Mouse (Mus musculus): ENCODE data around the gene St6galnac3. TPM values are rescaled to one million over a fixed set of nuclear protein-coding genes. Genes with fewer than 3 reads are reported as not detected.

St6galnac3 gene
- polyA plus RNA-seq, 1 experiment from 2014 or later, result 22.7 TPM

DNA sequence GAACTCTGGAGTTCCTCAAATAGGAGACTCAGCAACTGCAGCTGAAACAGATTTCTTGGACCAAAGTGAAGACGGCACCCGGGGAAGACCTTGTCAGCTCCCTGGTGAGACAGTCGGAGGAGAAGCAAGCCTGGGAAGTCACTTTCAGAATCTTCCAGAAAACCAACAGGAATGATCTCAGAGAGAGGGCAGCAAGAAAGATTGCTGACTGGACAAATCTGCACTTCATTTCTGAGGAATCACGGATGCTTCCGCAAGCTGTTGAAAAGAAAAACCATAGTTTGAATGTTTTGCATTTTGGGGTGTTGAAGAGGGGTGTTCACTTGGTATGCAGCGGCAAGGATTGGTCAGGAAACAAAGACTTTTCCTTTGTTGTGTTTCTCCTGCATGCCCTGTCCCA lies 24.4 kb upstream of the St6galnac3 start:
- Histone ChIP-seq H3K9me3 (no peaks in the 10 kb centered on the region), H3K27me3 (replicated peaks) (no peaks in the 10 kb centered on the region), H3K36me3 (replicated peaks) (no peaks in the 10 kb centered on the region), H3K4me1 (no peaks in the 10 kb centered on the region), H3K4me2 (no peak overlapping the region), H3K27ac (no peak overlapping the region), H3K4me3 (no peak overlapping the region), H3K9ac (no peak overlapping the region)
- 83% methylated on average over 6 of the region's 6 CpGs for WGBS
- no peak for ATAC-seq (replicated peaks)

DNA sequence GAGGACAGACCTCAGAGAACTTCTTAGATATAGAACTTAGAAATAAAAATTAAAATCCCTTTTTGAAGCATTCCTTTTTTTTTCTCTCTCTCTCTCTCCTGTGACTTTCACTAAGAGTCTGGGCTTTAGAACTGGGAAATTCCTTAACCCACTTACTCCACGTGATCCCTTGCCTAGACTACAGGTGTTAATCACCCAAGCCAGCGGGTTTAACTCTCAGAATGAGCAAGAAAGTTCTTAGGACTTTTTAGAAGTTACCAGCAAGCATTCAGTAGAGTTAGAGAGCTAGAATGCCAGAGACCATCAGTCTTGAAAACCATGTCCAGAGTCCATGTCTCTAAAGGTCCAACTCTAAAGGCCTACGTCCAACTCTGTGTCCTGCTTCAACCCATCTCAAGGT lies 23.3 kb upstream of the St6galnac3 start:
- 92% methylated on average over 3 of the region's 3 CpGs for WGBS
- Histone ChIP-seq H3K9me3 (no peaks in the 10 kb centered on the region), H3K4me1 (no peaks in the 10 kb centered on the region), H3K36me3 (replicated peaks) (no peaks in the 10 kb centered on the region), H3K9ac (no peak overlapping the region), H3K4me2 (no peak overlapping the region), H3K27ac (no peak overlapping the region), H3K4me3 (no peak overlapping the region), H3K27me3 (replicated peaks) (no peaks in the 10 kb centered on the region)
- ATAC-seq (replicated peaks), result no peak

DNA sequence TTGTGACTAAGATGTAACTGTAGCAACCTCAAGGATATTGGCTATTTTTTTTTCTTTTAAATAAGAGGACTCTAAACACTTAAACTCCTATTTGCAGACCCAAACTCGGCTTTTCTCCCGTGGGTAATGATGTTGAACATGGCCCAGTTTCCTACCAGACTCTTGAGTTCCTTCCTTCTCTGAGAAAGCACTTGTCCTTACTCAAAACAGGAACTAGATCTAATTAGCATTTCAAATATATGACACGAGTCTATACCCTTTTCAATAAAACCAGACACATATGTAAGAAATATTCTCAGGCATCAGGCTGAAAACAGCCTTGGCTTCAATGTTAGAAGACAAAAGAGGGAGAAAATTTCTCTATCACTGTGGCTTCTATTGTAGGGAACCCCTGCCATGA lies 20.1 kb upstream of the St6galnac3 start:
- H3K27ac ChIP-seq, result no peak overlapping the region
- no peak for ATAC-seq (replicated peaks)
- WGBS, result 70% methylated on average over 3 of the region's 3 CpGs

DNA sequence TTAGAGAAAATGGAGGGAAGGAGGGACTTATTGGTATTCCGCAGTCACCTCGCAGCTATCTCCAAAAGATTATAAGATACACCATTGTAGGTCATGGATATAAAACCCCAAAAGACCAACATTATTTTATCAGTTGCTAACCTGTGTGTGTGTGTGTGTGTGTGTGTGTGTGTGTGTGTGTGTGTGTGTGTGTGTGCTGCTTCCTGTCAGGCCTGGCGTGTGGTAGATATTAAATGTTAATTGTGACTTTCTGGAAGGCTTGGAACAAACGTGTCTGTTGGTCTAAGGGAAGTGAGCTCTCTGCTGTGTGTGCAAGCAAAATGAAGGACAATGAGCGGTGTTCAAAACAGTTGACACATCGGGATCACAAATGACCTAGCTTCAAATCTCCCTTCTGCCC lies 19.5 kb upstream of the St6galnac3 start:
- Histone ChIP-seq H3K4me3 (no peak overlapping the region), H3K9me3 (no peaks in the 10 kb centered on the region), H3K27ac (no peak overlapping the region), H3K4me2 (no peak overlapping the region), H3K9ac (no peak overlapping the region), H3K4me1 (no peaks in the 10 kb centered on the region), H3K36me3 (replicated peaks) (no peaks in the 10 kb centered on the region), H3K27me3 (replicated peaks) (no peaks in the 10 kb centered on the region)
- WGBS, result 84% methylated on average over 6 of the region's 6 CpGs
- no peak for ATAC-seq (replicated peaks)

More for the DNA sequence above, 20.1 kb upstream of the St6galnac3 start:
- Histone ChIP-seq H3K4me2 (no peak overlapping the region), H3K36me3 (replicated peaks) (no peaks in the 10 kb centered on the region), H3K4me3 (no peak overlapping the region), H3K4me1 (no peaks in the 10 kb centered on the region), H3K9me3 (no peaks in the 10 kb centered on the region), H3K9ac (no peak overlapping the region), H3K27me3 (replicated peaks) (no peaks in the 10 kb centered on the region)

DNA sequence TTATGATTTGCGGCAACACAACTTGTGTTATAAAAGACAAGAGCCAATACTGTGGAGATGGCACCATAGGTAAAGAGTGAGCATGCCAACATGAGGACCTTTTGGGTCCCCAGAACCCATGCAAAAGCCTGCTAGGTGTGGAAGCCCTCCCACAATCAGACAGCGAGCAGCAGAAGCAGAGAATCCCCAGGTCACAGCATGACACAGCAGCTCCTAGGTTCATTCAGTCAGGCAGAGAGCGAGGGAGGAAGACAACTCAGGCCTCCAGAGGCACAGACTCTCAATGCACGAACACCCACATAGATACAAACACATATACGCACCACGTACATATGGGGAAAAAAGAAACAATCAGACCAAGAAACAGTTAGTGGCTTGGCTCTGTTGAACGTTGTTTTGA lies 16.8 kb upstream of the St6galnac3 start:
- Histone ChIP-seq H3K9ac (no peak overlapping the region), H3K27ac (no peak overlapping the region), H3K4me2 (no peak overlapping the region), H3K4me1 (peaks cover 11% of the 10 kb centered on the region), H3K4me3 (no peak overlapping the region), H3K27me3 (replicated peaks) (no peaks in the 10 kb centered on the region), H3K36me3 (replicated peaks) (no peaks in the 10 kb centered on the region), H3K9me3 (no peaks in the 10 kb centered on the region)
- WGBS, result 88% methylated on average over 7 of the region's 7 CpGs
- no peak for ATAC-seq (replicated peaks)

DNA sequence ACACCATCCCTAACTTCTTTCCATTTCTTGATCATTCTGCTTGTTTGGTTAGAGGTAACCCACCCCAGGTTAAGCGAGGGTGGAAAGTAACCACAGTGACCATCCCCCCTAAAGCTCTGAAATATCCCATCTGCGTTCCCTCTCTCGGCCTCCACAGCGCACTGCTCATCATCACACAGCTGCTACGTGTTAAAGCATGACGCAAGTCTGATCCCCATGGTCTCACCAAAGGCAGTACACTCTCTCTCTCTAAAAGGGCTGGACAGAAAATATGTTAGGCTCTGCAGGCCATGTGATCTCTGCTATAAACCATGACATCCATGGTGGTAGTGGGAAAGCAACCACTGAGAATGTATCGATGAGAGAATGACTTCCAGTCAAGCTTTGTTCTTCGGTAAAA lies 14.4 kb upstream of the St6galnac3 start:
- no peaks in the 10 kb centered on the region for H3K36me3 ChIP-seq (replicated peaks)
- H3K4me2 ChIP-seq, result no peak overlapping the region
- no peak for ATAC-seq (replicated peaks)
- H3K9me3 ChIP-seq, result no peaks in the 10 kb centered on the region
- WGBS, result 85% methylated on average over 8 of the region's 8 CpGs
- H3K27ac ChIP-seq, result no peak overlapping the region
- no peaks in the 10 kb centered on the region for H3K27me3 ChIP-seq (replicated peaks)
- no peak overlapping the region for H3K9ac ChIP-seq
- no peak overlapping the region for H3K4me3 ChIP-seq
- H3K4me1 ChIP-seq, result peaks cover 16% of the 10 kb centered on the region

DNA sequence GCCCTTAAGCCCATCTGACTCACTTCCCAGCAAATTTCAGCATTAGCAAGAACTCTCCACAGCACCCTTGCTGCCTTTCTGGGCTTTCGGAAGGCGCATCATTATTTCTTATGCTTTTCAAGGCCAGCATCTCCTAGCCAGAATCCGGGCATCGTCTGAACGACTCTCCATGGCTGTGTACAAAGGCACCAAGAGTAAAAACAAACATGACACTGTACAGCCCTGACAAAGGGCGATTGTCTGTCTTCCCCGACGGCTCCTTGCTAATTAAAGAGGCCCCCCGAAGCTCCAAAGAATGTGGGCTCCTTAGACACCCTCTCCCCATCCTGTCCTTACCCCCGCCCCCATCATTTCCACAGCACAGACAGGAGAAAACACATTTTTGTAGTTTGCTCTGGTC lies 13.4 kb upstream of the St6galnac3 start:
- H3K4me2 ChIP-seq, result no peak overlapping the region
- ATAC-seq (replicated peaks), result no peak; the same call in 1 of the 2 replicates
- no peaks in the 10 kb centered on the region for H3K27me3 ChIP-seq (replicated peaks)
- peaks cover 16% of the 10 kb centered on the region for H3K4me1 ChIP-seq
- H3K9me3 ChIP-seq, result no peaks in the 10 kb centered on the region
- no peaks in the 10 kb centered on the region for H3K36me3 ChIP-seq (replicated peaks)
- WGBS, result 29% methylated on average over 10 of the region's 10 CpGs
- H3K9ac ChIP-seq, result no peak overlapping the region
- no peak overlapping the region for H3K4me3 ChIP-seq
- no peak overlapping the region for H3K27ac ChIP-seq

DNA sequence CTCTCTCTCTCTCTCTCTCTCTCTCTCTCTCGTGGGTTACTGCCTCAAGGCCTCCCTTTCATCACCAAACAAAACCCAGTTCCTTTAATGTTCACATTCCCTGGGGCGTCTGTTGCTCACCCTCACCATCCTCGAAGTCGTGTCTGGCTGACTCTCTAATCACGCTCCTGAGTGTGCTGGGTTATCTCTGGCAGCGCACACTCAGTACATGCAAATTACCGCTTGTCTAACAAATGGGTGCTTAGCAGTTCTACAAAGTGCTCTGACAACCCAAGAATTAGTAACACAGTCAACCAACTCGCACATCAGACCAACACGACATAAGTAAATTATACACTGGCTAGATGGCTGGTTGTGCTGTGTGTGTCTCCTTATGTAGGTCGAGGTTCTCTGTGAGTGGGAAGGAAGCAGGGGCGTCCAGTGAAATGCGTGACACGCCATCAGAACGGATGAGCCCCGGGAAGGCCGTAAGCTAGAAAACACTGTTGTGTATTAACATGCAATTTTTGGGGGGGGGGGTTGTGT lies 11.8 kb upstream of the St6galnac3 start:
- Histone ChIP-seq H3K27ac (no peak overlapping the region), H3K36me3 (replicated peaks) (no peaks in the 10 kb centered on the region), H3K4me2 (no peak overlapping the region), H3K27me3 (replicated peaks) (no peaks in the 10 kb centered on the region), H3K9ac (no peak overlapping the region), H3K9me3 (no peaks in the 10 kb centered on the region), H3K4me3 (no peak overlapping the region), H3K4me1 (peaks cover 16% of the 10 kb centered on the region)
- ATAC-seq (replicated peaks), result 0 out of 2 replicates have a peak, but pooled peaks have one; percentile 22
- 57% methylated on average over 16 of the region's 16 CpGs for WGBS

DNA sequence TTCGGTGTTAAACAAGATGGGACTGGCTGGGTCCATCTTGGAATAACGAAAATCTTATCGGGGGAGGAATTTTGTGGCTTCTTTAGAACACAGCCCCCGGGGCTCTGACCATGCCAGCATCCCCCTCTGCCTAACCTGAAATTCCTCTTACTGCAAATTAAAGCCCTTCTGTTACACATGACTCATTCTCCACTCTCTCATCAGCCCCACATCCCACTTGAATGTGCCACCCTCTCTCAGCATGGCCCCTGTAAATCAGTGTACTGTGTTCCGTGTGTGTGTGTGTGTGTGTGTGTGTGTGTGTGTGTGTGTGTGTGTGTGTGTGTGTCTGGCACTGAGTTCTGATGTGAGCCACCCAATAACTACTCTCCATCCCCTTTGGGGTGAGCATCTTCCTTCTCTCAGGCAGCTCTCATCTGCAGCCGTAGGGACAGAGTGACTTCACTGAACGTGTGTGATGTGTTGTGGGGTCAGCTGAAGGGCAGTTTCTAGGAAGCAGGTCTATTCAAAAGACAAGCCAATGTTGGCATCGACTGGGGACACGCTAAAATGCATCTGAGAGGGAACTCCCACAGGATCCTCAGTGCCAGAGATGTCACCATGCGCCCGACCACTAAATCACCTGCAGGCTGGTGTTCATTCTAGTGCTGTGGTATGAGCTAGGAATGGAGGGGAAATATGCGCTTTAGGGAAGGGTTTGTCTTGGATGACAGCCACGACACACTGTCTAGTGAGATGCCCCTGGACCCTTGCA lies 11.0 kb upstream of the St6galnac3 start:
- no peaks in the 10 kb centered on the region for H3K36me3 ChIP-seq (replicated peaks)
- no peaks in the 10 kb centered on the region for H3K27me3 ChIP-seq (replicated peaks)
- H3K4me3 ChIP-seq, result no peak overlapping the region
- no peak overlapping the region for H3K9ac ChIP-seq
- 64% methylated on average over 13 of the region's 13 CpGs for WGBS
- no peak for ATAC-seq (replicated peaks)
- no peaks in the 10 kb centered on the region for H3K9me3 ChIP-seq
- H3K4me2 ChIP-seq, result no peak overlapping the region
- peaks cover 16% of the 10 kb centered on the region for H3K4me1 ChIP-seq
- H3K27ac ChIP-seq, result no peak overlapping the region

DNA sequence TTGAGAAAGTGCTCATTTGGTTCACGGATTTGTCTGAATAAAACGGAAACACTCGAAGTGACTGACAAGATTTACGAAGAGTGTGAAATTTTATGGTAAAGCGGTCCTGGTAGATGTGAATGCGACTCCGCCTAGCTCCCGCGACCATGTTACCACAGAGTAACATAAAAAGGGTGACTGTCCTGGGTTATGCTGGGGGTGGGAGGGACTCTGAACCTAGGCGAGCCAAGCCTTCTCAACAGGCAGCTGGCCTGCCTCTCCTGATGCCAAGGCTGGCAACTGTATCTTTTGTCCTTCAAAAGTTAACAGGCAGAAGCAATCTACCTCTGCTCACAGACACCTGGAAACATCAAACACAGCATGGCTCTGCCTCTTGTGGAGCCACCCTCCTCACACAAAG lies 9.8 kb upstream of the St6galnac3 start:
- Histone ChIP-seq H3K9ac (no peak overlapping the region), H3K9me3 (no peaks in the 10 kb centered on the region), H3K36me3 (replicated peaks) (no peaks in the 10 kb centered on the region), H3K4me3 (no peak overlapping the region), H3K4me2 (no peak overlapping the region), H3K27me3 (replicated peaks) (no peaks in the 10 kb centered on the region), H3K4me1 (peaks cover 16% of the 10 kb centered on the region), H3K27ac (no peak overlapping the region)
- no peak for ATAC-seq (replicated peaks)
- 54% methylated on average over 10 of the region's 10 CpGs for WGBS

DNA sequence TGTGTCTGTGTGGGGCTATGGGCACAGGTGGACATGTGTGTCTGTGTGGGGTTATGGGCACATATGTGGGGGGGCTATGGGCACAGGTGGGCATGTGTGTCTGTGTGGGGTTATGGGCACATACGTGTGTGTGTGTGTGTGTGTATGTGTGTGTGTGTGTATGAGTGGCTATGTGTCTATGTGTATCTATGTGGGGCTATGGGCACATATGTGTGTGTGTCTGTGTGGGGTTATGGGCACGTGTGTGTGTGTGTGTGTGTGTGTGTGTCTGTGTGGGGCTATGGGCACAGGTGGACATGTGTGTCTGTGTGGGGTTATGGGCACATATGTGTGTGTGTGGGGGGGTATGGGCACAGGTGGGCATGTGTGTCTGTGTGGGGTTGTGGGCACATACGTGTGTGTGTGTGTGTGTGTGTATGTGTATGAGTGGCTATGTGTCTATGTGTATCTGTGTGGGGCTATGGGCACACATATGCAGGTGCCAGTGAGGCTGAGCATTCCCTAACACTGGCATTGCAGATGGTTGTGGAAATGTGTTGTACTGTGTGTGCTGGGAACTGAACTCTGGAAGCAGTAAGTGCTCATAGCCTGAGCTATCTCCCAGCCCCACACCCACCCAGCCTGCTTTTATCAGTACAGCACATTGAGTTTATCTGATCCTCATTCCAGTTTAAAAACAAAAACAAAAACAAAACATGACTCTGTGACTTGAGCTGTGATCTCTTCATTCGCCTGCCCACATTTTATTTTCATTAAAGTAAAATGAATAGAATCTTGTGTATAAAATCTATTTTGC lies 8.6 kb upstream of the St6galnac3 start:
- Histone ChIP-seq H3K36me3 (replicated peaks) (no peaks in the 10 kb centered on the region), H3K4me2 (no peak overlapping the region), H3K9me3 (no peaks in the 10 kb centered on the region), H3K27ac (no peak overlapping the region), H3K4me1 (peaks cover 10% of the 10 kb centered on the region; the same call in 1 of the 2 replicates), H3K27me3 (replicated peaks) (no peaks in the 10 kb centered on the region), H3K4me3 (no peak overlapping the region), H3K9ac (no peak overlapping the region)
- 93% methylated on average over 4 of the region's 4 CpGs for WGBS
- ATAC-seq (replicated peaks), result no peak

DNA sequence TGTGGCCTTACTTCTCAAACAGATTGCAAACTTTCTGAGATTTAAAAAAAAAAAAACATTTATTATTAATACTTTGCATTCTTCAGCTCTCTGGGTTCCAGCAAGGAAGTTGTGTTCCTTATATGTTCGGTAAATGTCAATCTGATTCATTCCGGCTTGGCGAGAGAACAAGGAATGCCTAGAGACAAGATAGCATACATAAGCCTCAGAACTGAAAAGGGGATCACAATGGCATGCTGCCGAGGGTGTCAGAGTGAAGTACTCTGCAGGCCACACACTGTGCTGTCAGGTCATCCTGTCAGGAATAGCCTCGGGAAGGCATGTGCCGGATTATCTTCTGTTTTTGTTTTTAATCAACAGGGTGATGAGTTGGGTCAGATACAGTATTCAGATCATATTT lies 7.8 kb upstream of the St6galnac3 start:
- Histone ChIP-seq H3K27ac (no peak overlapping the region), H3K36me3 (replicated peaks) (no peaks in the 10 kb centered on the region), H3K9ac (no peak overlapping the region), H3K9me3 (no peaks in the 10 kb centered on the region), H3K27me3 (replicated peaks) (no peaks in the 10 kb centered on the region), H3K4me3 (no peak overlapping the region), H3K4me1 (peaks cover 8% of the 10 kb centered on the region; the same call in 1 of the 2 replicates), H3K4me2 (no peak overlapping the region)
- 27% methylated on average over 6 of the region's 6 CpGs for WGBS
- ATAC-seq (replicated peaks), result no peak

All from midbrain, embryonic 15.5 days (tissue).